Mouse (Mus musculus): ENCODE data around the gene Glp2r.

DNA sequence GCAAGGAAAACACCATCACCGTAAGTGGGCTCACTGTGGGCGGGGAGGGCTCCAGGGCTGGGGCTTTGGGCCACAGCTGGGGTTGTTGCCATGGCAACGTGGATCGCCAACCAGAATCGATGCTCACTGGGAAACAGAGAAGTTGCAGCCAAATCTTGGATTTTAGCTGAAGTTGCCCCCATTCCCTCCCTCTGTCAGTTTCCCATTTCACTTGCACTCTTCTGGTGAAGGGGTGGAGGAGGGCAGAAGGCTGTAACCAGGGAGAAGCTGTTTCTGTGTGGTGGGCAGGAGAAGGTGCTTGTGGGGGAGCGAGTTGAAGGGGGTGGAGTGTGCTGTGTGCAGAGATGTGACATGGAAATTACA, 118.1 kb downstream of the Glp2r start:
- no peak for TF ChIP-seq CTCF (IDR thresholded peaks at IDR 0.05; ENCODE audit: low read depth, low read length)
- no peak for TF ChIP-seq POLR2A (IDR thresholded peaks at IDR 0.05; ENCODE audit: insufficient read depth, low read length)
